Mouse (Mus musculus) gastrocnemius, adult 18-20 months (tissue): ENCODE measurements around the gene Ptprm. TPM values are rescaled to one million over a fixed set of nuclear protein-coding genes. Genes with fewer than 3 reads are reported as not detected.

Experiments used
- DNase-seq: peaks from one replicate; pipeline ENCODE4 v3.0.0; 2021; ENCODE audit warnings: low spot score
- total RNA-seq, 2 experiments: library from RNA; stranded (reverse); gene quantifications; 2 replicates each; pipeline ENCODE4 v1.2.3; 2021

Gene Ptprm
- total RNA-seq, 2 experiments from 2014 or later = 24.8 to 24.9 TPM

DNA sequence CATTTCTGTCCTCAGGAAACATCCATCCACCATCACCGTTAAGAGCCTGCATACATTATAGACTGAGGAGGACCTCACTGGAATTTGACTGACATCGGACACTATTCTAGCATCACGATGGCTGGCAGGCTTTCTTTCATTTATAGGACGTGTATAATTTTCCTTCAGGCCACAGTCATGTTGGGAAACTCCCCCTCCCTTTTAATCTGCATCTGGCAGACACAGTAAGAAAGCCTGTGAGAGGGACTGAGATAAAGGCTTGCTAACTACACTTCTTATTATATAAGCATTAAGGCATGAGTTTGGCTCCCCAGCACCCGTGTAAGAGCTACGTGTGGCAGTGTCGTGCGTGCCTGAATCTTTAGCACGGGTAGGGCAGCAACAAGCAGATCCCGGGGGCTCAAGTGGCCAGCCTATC is 571.2 kb downstream of the Ptprm start:
- no peak for DNase-seq

DNA sequence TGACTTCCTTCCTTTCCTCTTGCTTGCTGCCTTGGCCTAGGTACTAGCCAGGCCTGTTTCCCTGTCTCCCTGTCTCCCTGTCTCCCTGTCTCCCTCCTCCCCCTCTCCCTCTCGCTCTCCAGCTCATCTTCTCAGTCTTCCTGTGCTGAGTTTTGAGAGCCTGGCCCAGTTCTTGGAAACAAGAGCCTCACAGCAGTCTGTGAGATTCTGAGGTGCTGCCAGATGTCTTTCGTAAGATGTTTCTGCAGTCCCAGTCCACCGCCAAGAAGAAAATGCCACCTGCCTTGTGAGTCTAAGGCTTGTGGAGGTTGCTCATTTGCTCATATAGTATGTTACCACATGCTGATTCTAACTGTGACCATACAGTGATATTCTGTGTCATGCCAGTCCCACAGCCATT is 572.3 kb downstream of the Ptprm start:
- peak; percentile 65 for DNase-seq

DNA sequence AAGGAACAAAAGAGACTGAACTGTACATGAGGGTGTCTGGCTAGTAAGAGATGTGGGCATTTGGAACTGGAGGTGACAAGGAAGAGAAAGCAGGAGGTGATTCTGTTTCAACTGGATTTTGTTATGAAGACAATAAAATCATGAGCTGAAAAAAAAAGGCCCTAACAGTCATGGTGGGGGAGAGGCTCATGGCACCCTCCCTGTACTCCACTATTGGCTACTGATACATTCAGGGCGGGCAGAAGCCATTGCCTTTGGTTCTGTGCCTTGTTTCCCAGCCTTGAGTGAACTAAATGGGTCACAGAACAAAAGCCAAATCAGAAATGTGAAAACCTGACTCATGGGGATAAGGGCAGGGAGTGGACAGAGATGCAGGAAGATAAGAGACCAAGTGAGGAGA is 575.2 kb downstream of the Ptprm start:
- no peak for DNase-seq

DNA sequence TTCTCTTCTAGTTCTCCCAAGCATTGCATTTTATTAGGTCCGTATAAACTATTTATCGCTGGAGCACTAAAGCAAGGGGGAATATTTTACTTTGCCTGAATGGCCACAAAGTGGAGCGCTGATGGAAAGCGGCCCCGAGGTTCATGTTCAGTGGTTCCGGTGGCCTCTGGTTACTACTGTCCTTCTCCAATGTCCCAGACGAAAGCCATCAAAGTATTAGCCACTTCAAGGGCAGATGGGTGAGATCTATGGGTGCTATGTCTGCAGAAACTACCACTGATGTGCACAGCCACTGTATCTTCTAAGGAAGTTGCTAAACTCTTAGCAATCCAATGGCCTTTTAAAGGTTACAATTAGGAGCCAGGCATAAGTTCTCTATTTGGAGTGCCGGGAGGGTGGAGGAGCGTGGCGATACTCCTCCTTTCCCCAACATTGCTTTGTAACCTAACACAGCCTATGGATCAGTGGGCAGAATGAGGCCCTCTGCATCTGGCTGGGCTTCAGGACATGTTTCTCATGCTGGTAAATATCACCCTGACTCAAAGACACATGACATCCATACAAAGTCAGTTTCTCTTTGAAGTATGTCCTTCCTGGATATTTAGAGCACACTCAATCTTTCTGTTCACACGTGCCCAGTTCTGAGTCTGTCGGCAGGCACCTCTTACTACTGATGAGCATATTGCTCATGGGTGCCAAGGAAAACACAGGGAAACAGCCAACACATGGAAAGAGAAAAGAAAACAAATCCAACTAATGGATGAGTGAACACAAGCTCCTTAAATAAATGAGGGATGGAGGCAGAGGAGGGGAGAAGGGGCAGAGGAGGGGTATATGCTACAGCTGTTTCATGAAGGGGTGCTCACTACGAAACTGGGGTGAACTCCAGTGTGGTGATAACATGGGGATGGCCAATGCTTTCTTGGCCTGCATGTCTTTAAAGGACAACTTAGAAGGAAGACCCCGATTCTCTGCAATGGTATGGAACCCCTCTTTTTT is 584.6 kb downstream of the Ptprm start:
- no peak for DNase-seq

DNA sequence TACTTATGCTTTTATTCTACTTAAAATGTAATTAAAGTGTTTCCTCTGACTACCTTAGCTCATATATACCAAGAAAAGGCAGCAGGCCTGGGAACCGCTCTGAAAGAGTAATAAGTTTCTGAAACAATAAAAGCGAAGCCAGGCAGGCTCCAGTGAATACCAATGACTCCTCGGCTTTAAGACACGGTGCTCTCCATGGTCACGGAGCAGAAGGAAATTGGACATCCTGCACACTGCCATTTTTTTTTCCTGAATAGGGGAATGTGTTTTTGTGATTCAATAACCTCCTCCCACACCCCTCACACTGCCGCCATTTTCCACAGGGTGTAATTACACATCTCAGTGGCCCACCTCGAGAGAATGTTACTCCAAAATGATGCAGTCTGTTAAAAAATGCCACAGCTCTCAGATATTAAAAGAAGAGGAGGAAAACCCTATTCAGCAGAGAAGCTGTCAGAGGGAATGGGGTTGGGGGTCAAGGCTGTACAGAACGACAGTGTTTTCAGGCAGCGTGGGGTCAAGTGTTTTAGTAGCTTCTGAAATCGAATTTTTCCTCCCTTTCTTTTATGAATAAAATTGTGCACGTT is 585.5 kb downstream of the Ptprm start:
- no peak for DNase-seq

DNA sequence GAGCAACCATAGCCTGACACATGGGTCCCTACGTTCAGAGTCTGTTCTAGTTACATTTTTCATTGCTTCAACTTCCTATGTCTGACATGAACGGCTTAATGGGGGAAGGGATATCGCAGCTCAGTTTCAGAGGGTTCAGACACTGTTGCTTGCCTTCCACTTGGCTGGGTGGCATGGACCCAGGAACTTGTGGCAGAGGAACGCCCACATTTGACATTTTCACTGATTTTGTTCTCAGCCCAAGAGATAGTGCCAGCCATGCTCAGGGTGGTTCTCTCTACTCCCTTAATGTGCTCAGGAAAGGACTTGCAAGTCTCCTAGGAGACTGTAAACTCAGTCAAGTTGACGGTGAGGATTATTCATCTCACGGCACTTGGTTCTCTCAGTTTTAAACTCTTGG is 588.1 kb downstream of the Ptprm start:
- no peak for DNase-seq

DNA sequence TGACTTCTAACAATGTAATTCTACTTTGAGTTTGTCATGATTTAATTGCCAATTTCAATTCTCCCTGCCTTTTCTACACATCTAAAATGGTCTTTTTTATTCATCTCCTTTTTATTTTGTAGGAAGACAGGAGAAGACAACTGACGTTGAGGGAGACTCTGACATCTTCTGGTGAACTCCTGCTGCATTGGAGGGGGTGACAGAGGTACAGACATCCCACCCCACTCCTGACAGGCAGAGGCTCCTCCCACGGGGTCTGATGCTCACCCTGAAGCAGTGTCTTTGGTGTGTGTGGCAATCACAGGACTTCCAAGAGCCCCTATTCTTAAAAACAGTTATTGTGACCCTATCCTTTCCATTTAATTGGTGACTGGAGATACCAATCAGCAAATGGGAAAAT is 589.8 kb downstream of the Ptprm start:
- no peak for DNase-seq

DNA sequence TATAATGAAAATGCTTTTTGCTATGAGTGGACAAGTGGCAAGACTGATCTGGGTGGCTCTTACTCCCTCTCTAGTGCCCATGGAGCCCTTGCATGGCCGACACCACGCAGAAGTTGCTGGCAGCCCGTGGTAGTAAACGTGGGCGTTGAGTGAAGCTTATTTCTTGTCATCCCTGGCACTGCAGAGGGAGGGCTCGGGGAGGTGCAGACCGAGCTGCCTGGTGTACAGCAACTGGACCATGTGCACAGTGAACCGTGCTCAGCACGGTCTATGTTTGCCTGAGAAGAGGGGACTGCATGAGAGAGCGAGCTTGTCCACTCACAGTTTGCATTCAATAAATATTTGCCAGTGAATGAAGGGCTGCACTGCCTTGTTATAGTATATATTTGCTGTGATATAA is 591.5 kb downstream of the Ptprm start:
- DNase-seq = no peak

DNA sequence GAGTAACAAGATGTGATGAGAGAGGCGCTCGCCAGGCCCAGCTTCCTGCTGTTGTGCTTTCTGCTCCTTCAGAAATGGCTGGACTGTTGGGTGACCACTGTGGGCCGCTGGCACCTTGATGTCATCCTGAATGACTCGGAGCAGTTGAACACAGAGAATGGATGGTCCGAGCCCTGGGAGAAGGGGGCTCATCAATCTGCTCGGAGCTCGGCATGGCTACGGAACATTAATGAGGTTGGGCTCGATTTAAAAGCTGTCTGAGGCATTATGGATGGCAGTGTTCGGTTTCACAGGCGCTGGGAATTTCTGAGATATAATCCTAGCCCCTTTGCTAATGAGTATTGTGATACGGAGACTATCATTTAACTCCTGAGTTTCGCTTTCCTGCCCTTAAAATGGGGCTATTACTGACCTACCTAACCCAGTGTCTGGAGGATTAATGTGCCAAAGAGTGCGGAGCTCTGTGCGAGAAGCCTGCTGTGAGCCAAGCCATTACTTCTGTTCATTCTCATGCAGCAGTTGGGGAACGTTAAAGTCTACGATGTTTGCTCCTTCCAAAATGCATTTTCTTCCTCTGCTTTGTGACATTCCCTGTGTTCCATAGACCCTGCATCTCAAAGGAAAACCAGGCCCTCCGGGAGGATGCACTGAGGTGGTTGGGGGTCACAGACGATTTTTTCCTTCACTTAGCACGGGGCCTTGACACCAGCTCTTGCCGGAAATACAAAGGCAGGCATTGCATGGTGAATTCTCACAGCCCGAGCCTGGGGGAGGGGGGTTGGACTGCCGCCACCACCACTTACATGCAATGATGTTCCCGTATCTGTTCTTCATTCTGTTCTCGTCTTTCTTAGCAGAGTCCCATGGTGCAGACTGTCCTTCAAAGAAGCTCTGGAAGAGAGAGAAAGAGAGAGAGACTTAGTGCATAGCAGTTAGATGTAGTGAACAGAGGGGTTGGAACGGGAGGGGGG is 592.6 kb downstream of the Ptprm start:
- DNase-seq = no peak

DNA sequence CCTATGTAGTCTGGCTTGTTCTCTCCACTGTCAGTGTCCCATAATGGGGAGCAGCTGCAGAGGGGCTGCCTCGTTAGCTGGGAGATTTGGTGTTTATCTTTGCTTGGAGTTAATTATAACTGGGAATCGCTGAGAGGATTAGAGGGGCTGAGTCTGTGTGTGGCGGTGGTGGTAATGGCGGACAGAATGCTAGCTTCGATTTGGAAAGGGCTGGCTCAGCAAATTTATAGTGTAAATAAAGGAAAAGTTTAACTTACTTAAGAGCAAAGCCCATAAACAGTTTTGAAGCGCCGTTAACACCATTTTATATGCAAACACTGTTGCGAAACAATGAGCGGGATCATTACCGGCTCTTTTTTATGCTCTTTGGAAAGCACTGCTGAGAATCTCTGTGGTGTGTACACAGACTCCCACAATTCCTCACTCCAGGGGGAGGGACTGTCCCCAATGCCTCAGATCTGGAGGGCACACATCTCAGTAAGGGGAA is 597.2 kb downstream of the Ptprm start:
- DNase-seq = no peak

DNA sequence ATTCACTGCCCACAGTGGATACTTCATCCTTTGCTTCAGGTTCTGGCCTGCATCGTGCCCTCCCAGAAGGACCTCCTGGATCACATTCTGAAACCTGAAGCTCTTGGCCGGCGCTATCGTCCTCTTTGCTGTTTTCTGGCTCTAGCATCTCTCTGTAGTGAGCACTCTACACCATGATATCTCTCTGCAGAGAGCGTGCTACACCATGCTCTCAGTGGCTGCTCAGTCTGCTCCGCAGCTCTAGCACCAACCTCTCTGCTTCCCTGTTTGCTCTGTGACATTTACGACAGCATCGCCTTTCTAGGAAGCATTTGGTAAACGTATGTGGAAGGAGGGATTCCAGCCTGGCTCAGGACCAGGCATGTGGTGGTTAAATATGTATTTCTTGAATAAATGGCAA is 597.8 kb downstream of the Ptprm start:
- no peak for DNase-seq

DNA sequence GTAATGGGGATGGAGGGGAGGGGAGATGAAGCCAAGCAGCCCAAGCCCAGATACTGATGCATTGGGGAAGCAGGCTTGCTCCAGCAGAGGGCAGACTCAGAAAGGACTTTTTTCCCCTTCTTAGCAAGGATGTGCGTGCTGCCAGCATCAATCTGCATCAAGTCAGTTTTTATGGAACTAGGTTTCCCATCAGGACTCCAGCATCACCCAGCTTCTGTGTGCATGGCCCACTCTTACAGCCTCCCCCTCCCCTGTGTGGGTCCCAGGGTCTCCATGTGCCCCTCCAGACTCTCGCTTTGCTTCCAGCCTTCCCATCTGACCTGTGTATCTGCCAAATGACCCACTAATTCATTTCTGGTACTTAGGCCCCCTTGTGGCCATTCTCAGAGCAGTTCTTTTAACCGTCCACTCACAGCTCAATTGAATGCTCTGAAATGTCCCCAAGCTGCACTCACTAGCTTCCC is 599.0 kb downstream of the Ptprm start:
- DNase-seq = peak; percentile 32

DNA sequence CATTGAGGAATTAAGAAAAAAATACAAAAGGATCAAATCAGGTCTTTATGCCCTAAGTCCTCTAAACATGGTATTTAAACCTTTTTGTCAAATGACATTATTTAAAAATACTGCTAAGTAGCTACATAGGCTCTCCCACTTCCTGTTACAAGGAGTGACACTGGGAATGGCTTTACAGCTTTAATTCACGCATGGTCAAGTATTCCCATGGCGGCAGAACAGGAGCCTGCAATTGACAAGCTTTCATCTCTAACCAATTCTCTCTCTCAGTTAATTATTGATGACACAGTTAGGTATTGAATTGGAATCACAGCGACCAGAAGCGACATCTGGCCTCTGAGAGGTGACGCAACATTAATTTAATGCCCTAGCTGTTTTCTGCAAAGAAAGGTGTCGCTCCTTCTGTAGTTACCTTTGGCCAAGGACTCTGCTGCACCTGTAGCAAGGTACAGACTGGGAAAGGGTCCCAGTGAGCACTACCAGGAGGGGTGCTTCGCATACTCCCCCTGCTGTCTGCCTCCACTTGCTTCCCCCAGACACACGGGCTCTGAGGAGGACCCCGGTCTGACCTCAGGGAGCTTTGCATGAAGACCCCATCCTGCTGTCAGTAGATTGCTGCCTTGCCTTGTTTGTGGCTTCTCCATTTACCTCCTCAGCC is 599.9 kb downstream of the Ptprm start:
- no peak for DNase-seq

DNA sequence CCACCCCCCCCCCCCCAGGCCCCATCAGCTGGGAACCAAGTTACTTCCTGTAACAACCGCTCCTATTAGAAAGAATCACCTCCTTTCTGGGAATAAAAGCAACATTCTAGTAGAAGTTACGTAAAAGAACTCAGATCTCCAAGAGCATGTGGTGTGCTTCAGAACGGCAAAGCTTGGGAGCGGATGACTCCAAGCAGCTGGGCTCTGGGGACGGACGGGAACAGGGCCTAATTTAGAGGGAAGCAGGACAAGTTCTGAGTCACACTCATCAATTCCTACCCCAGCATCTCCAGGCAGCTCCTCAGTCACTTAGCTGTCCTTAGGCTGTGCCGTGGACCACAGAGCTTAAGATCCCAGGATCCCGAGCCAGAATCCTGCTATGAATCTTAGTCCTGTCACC is 602.5 kb downstream of the Ptprm start:
- peak; percentile 48 for DNase-seq

DNA sequence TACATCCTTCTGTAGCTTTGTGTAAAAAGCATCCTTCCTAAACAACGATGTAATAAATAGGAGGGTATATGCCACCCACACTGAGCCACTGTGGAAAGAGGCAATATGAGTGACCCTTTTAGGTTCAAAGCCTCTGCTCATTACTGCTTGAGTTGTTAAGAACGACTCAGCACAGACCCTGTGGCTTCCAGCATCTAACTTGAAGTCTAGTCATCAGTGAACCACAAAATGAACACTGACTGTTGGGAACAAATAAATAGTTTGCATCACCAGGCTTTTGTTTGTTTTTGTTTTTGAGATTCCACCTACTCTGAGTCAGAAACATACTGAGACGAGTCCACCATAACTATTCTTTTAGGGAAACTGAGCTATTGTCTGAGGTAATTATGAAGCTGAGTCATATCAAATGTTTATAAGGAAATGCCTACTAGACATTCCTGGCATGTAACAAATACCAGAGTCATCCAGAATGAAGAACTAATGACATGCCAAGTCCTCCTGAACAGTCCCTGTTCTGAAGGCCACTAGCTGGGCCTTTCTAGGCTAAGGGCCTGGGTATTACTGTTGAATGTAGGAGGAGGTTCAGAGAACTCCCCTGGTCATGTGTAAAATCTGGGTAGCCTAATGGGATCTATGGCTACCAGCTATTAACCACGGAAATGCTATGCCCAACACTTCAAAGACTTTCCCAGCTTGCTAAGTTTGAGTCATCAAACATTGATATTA is 603.6 kb downstream of the Ptprm start:
- no peak for DNase-seq

DNA sequence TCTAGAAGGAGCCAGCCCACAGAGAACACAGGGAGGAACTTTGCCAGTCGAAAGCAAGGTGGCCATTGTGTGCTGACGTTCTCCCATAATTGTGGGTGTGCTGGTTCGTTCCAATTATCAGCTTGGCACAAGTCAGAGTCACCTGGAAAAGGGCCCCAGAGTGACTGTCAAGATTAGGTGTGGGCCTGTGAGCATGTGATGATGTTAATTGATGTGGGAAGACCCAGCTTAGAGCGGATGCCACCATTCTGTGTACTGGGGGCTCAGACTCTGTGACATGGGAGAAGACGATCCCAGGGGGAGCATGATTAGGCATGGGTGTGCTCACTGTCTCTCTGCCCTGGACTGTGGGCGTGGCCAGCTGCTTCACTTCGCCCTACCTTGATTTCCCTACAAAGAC is 604.3 kb downstream of the Ptprm start:
- DNase-seq = no peak

DNA sequence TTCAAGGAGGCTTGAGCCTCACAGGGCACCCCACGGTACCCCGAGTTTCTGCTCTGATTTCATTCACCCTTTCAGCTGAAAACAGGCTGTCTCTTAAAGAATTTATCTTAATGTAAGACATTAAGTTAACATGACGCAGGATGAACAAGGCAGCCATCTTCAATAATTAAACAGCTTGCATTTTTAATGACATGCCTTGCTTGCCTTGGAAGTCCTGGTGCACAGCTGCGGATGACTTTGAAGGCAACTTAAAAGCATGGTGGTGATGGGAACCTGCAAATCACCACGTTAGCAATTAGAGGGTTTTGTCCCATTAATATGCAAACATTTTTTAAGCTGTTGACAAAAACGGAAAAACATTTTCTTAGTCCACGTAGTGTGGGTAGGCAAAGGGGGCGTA is 607.8 kb downstream of the Ptprm start:
- DNase-seq = no peak

DNA sequence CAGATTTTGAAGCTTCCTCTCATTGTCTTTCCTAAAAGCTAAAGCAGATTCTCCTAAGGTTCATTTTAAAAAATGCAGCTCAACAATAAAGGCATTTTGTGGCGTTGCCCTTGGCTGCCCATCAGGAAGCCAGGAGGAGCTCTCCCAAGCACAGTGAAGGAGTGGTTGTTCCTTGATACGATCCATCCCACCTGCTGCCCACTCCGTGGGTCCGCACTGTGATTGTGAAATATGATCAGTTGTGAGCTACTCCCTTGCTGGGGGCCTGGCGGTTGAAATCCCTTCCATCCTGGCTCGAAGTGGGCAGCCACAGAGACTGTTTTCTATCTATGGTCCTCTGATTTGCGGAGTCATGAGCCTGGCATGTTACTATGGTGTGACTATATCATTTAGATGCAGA is 610.9 kb downstream of the Ptprm start:
- no peak for DNase-seq

DNA sequence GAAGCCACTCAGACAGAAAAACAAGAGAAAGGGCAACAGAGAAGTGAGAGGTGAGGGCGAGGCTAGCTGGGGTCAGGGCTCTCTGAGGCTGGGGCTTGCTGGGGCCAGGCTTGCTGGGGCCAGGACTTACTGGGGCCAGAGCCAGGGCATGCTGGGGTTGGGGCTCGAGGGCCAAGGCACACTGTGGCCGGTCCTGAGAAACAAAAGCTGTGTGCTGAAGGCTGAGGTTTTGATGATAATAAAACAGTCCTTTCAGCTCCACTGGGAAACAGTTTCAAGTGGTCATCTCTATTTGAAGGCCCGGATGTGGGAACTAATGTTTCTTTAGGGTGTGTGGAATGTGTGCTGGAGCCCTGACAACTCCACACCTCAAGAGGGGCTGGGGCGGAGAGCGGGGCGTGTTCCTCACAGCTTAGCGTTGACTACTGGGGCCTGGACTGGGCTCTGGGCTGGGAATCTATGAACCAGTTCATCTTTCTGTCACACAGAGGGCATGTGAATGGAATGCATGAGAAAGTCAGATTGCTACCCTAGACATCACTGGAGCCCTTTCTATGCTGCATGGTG is 615.4 kb downstream of the Ptprm start:
- no peak for DNase-seq

DNA sequence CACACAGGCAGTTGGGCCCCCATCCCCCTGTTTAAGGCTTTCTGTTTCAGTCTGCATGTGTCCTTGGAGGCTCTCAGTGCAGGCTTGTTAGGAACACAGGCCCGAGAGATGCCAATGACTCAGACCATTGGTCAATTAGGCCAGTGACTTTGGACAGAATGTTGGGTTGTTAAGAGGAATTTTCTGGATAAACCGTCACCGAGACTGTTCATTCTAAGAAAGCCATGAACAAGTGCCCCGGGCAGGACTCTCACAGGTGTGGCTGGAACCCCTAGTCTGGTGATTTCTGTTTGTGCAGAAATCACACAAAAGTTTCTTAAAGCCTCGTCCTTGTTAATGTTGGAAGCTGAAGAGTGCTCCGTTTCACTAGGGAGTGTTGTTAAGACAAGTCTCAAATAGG is 615.9 kb downstream of the Ptprm start:
- no peak for DNase-seq
